Mouse (Mus musculus): ENCODE measurements around the gene Cux2. TPM values are rescaled to one million over a fixed set of nuclear protein-coding genes. Genes with fewer than 3 reads are reported as not detected.

Gene Cux2
- polyA plus RNA-seq, 1 experiment = 1.2 TPM

GRCm38 (mm10) chr5:121875041-121875440, 174.9 kb downstream of the Cux2 start:
- no peak overlapping the region for H3K27ac ChIP-seq (ENCODE audit: control insufficient read depth, insufficient read depth, low read depth, low read length, poor library complexity)
- no peak overlapping the region for H3K4me3 ChIP-seq (replicated peaks; ENCODE audit: control insufficient read depth, low read depth, low read length)
- TF ChIP-seq POLR2A (IDR thresholded peaks at IDR 0.05; ENCODE audit: borderline replicate concordance, control insufficient read depth, low read depth, low read length) (no peak), CTCF (IDR thresholded peaks at IDR 0.05; ENCODE audit: control insufficient read depth, insufficient read depth, low read length) (no peak)
- WGBS = 80% methylated on average over 12 of the region's 12 CpGs
- H3K4me1 ChIP-seq (ENCODE audit: control insufficient read depth, insufficient read depth, low read length) = no peaks in the 10 kb centered on the region

GRCm38 (mm10) chr5:121872158-121872557, 177.7 kb downstream of the Cux2 start:
- 30% methylated on average over 4 of the region's 4 CpGs for whole genome bisulfite sequencing
- H3K4me3 ChIP-seq (replicated peaks; ENCODE audit: control insufficient read depth, low read depth, low read length) = no peak overlapping the region
- H3K4me1 ChIP-seq (ENCODE audit: control insufficient read depth, insufficient read depth, low read length) = no peaks in the 10 kb centered on the region
- TF ChIP-seq CTCF (IDR thresholded peaks at IDR 0.05; ENCODE audit: control insufficient read depth, insufficient read depth, low read length) (peak; percentile 88), POLR2A (IDR thresholded peaks at IDR 0.05; ENCODE audit: borderline replicate concordance, control insufficient read depth, low read depth, low read length) (no peak)
- H3K27ac ChIP-seq (ENCODE audit: control insufficient read depth, insufficient read depth, low read depth, low read length, poor library complexity) = no peak overlapping the region

GRCm38 (mm10) chr5:121871515-121872030, 178.3 kb downstream of the Cux2 start:
- Histone ChIP-seq H3K27ac (ENCODE audit: control insufficient read depth, insufficient read depth, low read depth, low read length, poor library complexity) (no peak overlapping the region), H3K4me1 (ENCODE audit: control insufficient read depth, insufficient read depth, low read length) (no peaks in the 10 kb centered on the region), H3K4me3 (replicated peaks; ENCODE audit: control insufficient read depth, low read depth, low read length) (no peak overlapping the region)
- no peak for TF ChIP-seq POLR2A (IDR thresholded peaks at IDR 0.05; ENCODE audit: borderline replicate concordance, control insufficient read depth, low read depth, low read length)
- no peak for TF ChIP-seq CTCF (IDR thresholded peaks at IDR 0.05; ENCODE audit: control insufficient read depth, insufficient read depth, low read length)
- WGBS = 83% methylated on average over 13 of the region's 13 CpGs

- Histone ChIP-seq H3K4me3 (replicated peaks; ENCODE audit: control insufficient read depth, low read depth, low read length) (no peak overlapping the region), H3K27ac (ENCODE audit: control insufficient read depth, insufficient read depth, low read depth, low read length, poor library complexity) (no peak overlapping the region), H3K4me1 (ENCODE audit: control insufficient read depth, insufficient read depth, low read length) (no peaks in the 10 kb centered on the region)
- TF ChIP-seq CTCF (IDR thresholded peaks at IDR 0.05; ENCODE audit: control insufficient read depth, insufficient read depth, low read length) = no peak
- no peak for TF ChIP-seq POLR2A (IDR thresholded peaks at IDR 0.05; ENCODE audit: borderline replicate concordance, control insufficient read depth, low read depth, low read length)
- WGBS = 53% methylated on average over 6 of the region's 6 CpGs
These were observed 179.1 kb downstream of the Cux2 start for GRCm38 (mm10) chr5:121870832-121871231.

DNA sequence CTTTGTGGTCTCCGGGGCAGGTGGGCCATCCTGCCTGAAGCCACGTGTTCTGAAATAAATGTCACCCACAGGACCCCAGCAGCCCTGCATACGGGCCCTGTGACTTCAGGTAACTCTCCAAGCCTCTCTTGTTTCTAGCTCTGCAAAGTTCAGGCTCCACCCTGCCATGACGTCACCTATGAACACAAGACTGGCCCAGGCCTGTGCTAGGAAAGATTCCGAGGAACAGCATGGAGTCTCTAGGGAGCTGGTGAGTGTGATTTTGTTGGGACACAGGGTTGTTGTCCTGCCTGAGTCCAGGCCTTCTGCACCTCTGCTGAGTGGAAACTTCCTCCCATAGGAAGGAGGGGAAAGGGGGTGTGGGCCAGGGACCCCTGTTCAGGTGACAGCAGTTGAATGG, 181.9 kb downstream of the Cux2 start:
- Histone ChIP-seq H3K4me3 (replicated peaks; ENCODE audit: control insufficient read depth, low read depth, low read length) (no peak overlapping the region), H3K4me1 (ENCODE audit: control insufficient read depth, insufficient read depth, low read length) (no peaks in the 10 kb centered on the region), H3K27ac (ENCODE audit: control insufficient read depth, insufficient read depth, low read depth, low read length, poor library complexity) (no peak overlapping the region)
- 75% methylated on average over 5 of the region's 5 CpGs for WGBS
- no peak for TF ChIP-seq CTCF (IDR thresholded peaks at IDR 0.05; ENCODE audit: control insufficient read depth, insufficient read depth, low read length)

- Histone ChIP-seq H3K4me3 (replicated peaks; ENCODE audit: control insufficient read depth, low read depth, low read length) (no peak overlapping the region), H3K27ac (ENCODE audit: control insufficient read depth, insufficient read depth, low read depth, low read length, poor library complexity) (no peak overlapping the region), H3K4me1 (ENCODE audit: control insufficient read depth, insufficient read depth, low read length) (no peaks in the 10 kb centered on the region)
- TF ChIP-seq CTCF (IDR thresholded peaks at IDR 0.05; ENCODE audit: control insufficient read depth, insufficient read depth, low read length) (no peak), POLR2A (IDR thresholded peaks at IDR 0.05; ENCODE audit: borderline replicate concordance, control insufficient read depth, low read depth, low read length) (no peak)
- WGBS = 28% methylated on average over 8 of the region's 11 CpGs
These were observed 185.6 kb downstream of the Cux2 start for GRCm38 (mm10) chr5:121864330-121864729.

DNA sequence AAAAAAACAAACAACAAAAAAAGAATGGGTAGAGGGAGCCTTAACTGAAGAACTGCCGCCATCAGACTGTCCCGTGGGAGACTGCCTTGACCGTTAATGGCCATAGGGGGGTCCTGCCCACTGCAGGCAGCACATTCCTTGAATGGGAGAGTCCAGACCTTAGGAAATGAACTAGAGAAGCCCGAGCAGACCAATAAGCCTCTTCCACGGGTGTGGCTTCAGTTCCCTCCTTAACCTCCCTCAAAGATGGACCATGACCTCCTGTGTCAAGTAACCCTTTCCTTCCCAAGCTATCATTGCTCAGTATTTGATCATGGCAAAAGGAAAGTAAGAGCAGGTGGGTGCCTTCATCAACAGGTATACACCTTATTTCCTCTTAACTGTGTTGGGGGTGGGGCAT, 187.9 kb downstream of the Cux2 start:
- H3K4me1 ChIP-seq (ENCODE audit: control insufficient read depth, insufficient read depth, low read length) = no peaks in the 10 kb centered on the region
- no peak overlapping the region for H3K27ac ChIP-seq (ENCODE audit: control insufficient read depth, insufficient read depth, low read depth, low read length, poor library complexity)
- 52% methylated on average over 5 of the region's 5 CpGs for WGBS
- no peak overlapping the region for H3K4me3 ChIP-seq (replicated peaks; ENCODE audit: control insufficient read depth, low read depth, low read length)
- no peak for TF ChIP-seq POLR2A (IDR thresholded peaks at IDR 0.05; ENCODE audit: borderline replicate concordance, control insufficient read depth, low read depth, low read length)
- no peak for TF ChIP-seq CTCF (IDR thresholded peaks at IDR 0.05; ENCODE audit: control insufficient read depth, insufficient read depth, low read length)

GRCm38 (mm10) chr5:121858427-121858826, 191.5 kb downstream of the Cux2 start:
- TF ChIP-seq POLR2A (IDR thresholded peaks at IDR 0.05; ENCODE audit: borderline replicate concordance, control insufficient read depth, low read depth, low read length) = no peak
- no peak for TF ChIP-seq CTCF (IDR thresholded peaks at IDR 0.05; ENCODE audit: control insufficient read depth, insufficient read depth, low read length)
- no peak overlapping the region for H3K4me3 ChIP-seq (replicated peaks; ENCODE audit: control insufficient read depth, low read depth, low read length)
- 83% methylated on average over 12 of the region's 12 CpGs for WGBS
- no peaks in the 10 kb centered on the region for H3K4me1 ChIP-seq (ENCODE audit: control insufficient read depth, insufficient read depth, low read length)
- no peak overlapping the region for H3K27ac ChIP-seq (ENCODE audit: control insufficient read depth, insufficient read depth, low read depth, low read length, poor library complexity)

GRCm38 (mm10) chr5:121856740-121857139, 193.2 kb downstream of the Cux2 start:
- no peak overlapping the region for H3K27ac ChIP-seq (ENCODE audit: control insufficient read depth, insufficient read depth, low read depth, low read length, poor library complexity)
- no peaks in the 10 kb centered on the region for H3K4me1 ChIP-seq (ENCODE audit: control insufficient read depth, insufficient read depth, low read length)
- 76% methylated on average over 11 of the region's 11 CpGs for WGBS
- H3K4me3 ChIP-seq (replicated peaks; ENCODE audit: control insufficient read depth, low read depth, low read length) = no peak overlapping the region
- TF ChIP-seq POLR2A (IDR thresholded peaks at IDR 0.05; ENCODE audit: borderline replicate concordance, control insufficient read depth, low read depth, low read length) (no peak), CTCF (IDR thresholded peaks at IDR 0.05; ENCODE audit: control insufficient read depth, insufficient read depth, low read length) (no peak)
